Mouse (Mus musculus) forebrain, embryonic 14.5 days (tissue): ENCODE results near the gene Trim42. TPM values are rescaled to one million over a fixed set of nuclear protein-coding genes. Genes with fewer than 3 reads are reported as not detected.

Experiments
- ATAC-seq: fragments of 200-750 bp; cut with Nextera tagmentation; 2 replicates; pipeline ENCODE4 v1.8.0; 2017; ENCODE audit warnings: mild to moderate bottlenecking, moderate library complexity
- DNase-seq: peaks from one replicate; pipeline ENCODE4 v3.0.0-alpha.2; 2015; ENCODE audit warnings: low spot score
- H3K27ac ChIP-seq: fragments of 300-500 bp; sonication (generic); 2 replicates; pipeline ENCODE4 v1.5.1; 2014; ENCODE audit warnings: low read depth, mild to moderate bottlenecking, control low read depth, low read length, moderate library complexity
- H3K27me3 ChIP-seq: fragments of 300-500 bp; sonication (generic); replicated peaks from 2 replicates; pipeline ENCODE4 v1.6.1; 2014; ENCODE audit warnings: low read length, control low read depth, mixed read lengths; ENCODE audit not compliant: control insufficient read depth, insufficient read depth
- H3K36me3 ChIP-seq: fragments of 300-500 bp; sonication (generic); 2 replicates; pipeline ENCODE4 v1.6.1; 2014; ENCODE audit warnings: low read length, control low read depth; ENCODE audit not compliant: control insufficient read depth, insufficient read depth
- H3K4me1 ChIP-seq: fragments of 300-500 bp; sonication (generic); 2 replicates; pipeline ENCODE4 v1.6.1; 2014; ENCODE audit warnings: antibody characterized with exemption, low read length, control low read depth; ENCODE audit not compliant: control insufficient read depth, insufficient read depth
- H3K4me2 ChIP-seq: fragments of 300-500 bp; sonication (generic); 2 replicates; pipeline ENCODE4 v1.6.1; 2014; ENCODE audit warnings: mild to moderate bottlenecking, control low read depth, low read length
- H3K4me3 ChIP-seq: fragments of 300-500 bp; sonication (generic); 2 replicates; pipeline ENCODE4 v1.5.1; 2014; ENCODE audit warnings: low read depth, low read length, control low read depth
- H3K9ac ChIP-seq: fragments of 300-500 bp; sonication (generic); 2 replicates; pipeline ENCODE4 v1.6.1; 2014; ENCODE audit warnings: mild to moderate bottlenecking, low read length, control low read depth, moderate library complexity
- H3K9me3 ChIP-seq: fragments of 300-500 bp; sonication (generic); replicated peaks from 2 replicates; pipeline ENCODE4 v1.6.1; 2016; ENCODE audit warnings: low read length, control low read depth, mixed read lengths; ENCODE audit not compliant: control insufficient read depth
- WGBS: fragments of 180-500 bp; shearing (Covaris S2); extraction: QIAGEN DNeasy Blood & Tissue Kit; methylation state at CpG from one replicate; pipeline ENCODE4 v1.1.7; 2014; 5-methylcytosine and 5-hydroxymethylcytosine counted together
- polyA plus RNA-seq: library from polyadenylated mRNA; unstranded; fragments of >200 nt; fragmentation: Nextera tagmentation; extraction: Ambion mirVana; gene quantifications from 2 replicates; pipeline ENCODE4 v1.2.1, GENCODE M21; 2014

The Trim42 gene
- polyA plus RNA-seq, 1 experiment from 2014 or later: not detected

DNA sequence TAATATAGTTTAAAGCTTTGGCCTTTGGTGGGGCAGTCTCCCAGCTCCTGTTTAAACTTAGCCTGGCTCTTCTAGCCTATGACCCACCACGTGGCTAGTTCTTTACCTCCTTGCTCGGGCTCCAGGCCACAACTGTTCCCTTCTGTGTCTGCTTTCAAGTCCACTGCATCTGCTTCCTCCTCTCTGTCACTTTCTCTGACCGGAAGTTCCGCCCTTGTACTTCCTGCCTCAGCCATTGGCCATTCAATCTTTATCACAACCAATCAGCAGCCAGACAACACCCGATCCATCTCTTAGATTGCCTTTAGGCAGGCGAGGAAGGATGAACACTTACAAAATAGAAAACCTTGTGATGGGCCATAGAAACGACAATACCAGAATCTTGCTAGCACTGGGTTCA is 58.1 kb downstream of the Trim42 start:
- 85% methylated on average over 7 of the region's 7 CpGs for WGBS
- Histone ChIP-seq H3K4me1 (no peaks in the 10 kb centered on the region), H3K9me3 (no peaks in the 10 kb centered on the region), H3K4me3 (no peak overlapping the region), H3K36me3 (no peaks in the 10 kb centered on the region), H3K9ac (no peak overlapping the region), H3K4me2 (no peak overlapping the region), H3K27me3 (no peaks in the 10 kb centered on the region), H3K27ac (no peak overlapping the region)
- DNase-seq (no peak), ATAC-seq (no peak)

GRCm38 (mm10) chr9:97309509-97310053 is 60.2 kb downstream of the Trim42 start:
- Histone ChIP-seq H3K9ac (no peak overlapping the region), H3K4me2 (no peak overlapping the region), H3K9me3 (no peaks in the 10 kb centered on the region), H3K4me1 (no peaks in the 10 kb centered on the region), H3K27me3 (no peaks in the 10 kb centered on the region), H3K36me3 (no peaks in the 10 kb centered on the region), H3K27ac (no peak overlapping the region), H3K4me3 (no peak overlapping the region)
- WGBS: 90% methylated on average over 7 of the region's 7 CpGs
- ATAC-seq: no peak
- DNase-seq: no peak

DNA sequence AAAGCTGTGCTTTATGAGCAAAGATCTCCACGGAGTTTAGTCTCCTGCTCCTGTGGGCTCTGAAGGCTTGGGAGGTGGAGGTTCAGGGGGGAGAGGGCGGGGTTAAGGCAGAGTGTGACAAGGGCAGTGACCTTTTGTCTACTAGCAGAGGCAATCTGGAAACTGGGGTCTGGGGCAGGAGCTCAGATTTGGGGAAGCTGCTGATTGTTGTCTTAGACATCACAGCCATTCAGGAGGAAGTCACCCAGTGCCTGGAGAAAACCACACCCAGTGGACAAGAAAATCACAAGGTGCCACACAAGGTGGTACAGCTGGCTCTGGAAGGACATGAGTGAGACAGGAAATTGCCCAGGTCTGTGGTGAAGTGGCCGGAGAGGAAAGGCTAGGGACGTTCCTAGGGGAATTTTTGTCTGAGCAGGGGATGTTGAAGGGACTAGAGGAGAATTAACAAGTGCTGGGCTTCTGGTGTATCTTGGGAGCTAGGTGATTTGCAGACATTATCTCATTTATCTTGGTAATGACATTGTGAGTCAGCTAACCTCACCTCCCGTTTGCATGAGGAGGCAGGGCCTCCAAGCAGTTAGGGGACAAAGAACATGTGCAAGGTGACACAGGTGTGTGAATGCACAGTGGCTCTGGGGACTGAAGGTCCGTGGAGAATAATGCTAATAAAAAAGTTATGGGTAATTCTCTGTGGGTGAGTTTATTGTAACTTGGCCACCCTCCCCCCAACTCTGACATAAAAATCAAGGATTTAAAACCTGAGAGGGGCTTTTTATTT is 61.9 kb downstream of the Trim42 start:
- ATAC-seq (no peak), DNase-seq (no peak)
- 66% methylated on average over 6 of the region's 6 CpGs for WGBS

More for the DNA sequence above, 61.9 kb downstream of the Trim42 start:
- Histone ChIP-seq H3K4me3 (no peak overlapping the region), H3K27ac (no peak overlapping the region), H3K9ac (no peak overlapping the region), H3K4me2 (no peak overlapping the region), H3K36me3 (no peaks in the 10 kb centered on the region), H3K9me3 (no peaks in the 10 kb centered on the region), H3K4me1 (no peaks in the 10 kb centered on the region), H3K27me3 (no peaks in the 10 kb centered on the region)
